In genomic region chr17:70795196-70795595, GRCm38 (mm10) we compare ENCODE assay signal across 21 mouse cellular contexts. TPM values are rescaled to one million over a fixed set of nuclear protein-coding genes. Genes with fewer than 3 reads are reported as not detected.
A peak's percentile ranks its signal among the peaks of the same experiment; 100 is the strongest.
DNase-seq lines count a peak whose midpoint lies in the region; ATAC-seq and TF ChIP-seq lines count a peak whose summit lies in the region.
"Had no signal": no experiment of that assay in that cellular context is flagged by ENCODE, and none has a peak within 500 bp of the region (broad histone marks: within the 10 kb centered on the region; RNA-seq: fewer than 3 reads in every experiment).

No protein-coding gene starts in this region.

- DNase-seq in heart, adult 11 months = peak; percentile 80
- DNase-seq in heart, adult 8-10 months (ENCODE audit: low spot score) = no peak
- DNase-seq in heart, postnatal 36 days = no peak
- DNase-seq in layer of hippocampus, adult 2 months (ENCODE audit: low spot score in 2 of 2) = no peak
- no peak for DNase-seq in layer of hippocampus, postnatal 10 days (ENCODE audit: low spot score in 2 of 2)
- no peak for DNase-seq in embryonic facial prominence, embryonic 10.5 days (ENCODE audit: low spot score)
- DNase-seq in urinary bladder, postnatal 4 days (ENCODE audit: low spot score in 2 of 2) = no peak
- DNase-seq: adrenal gland, adult 8-10 months; cerebellum, adult 11-12 months; gastrocnemius, adult 2 months; kidney, postnatal 25 days; liver, postnatal 0 days; lung, postnatal 14 days; thymus, adult 18-20 months; thymus, postnatal 36 days had no signal

- no peaks in the 10 kb centered on the region for H3K36me3 ChIP-seq in heart, embryonic 15.5 days
- no peaks in the 10 kb centered on the region for H3K36me3 ChIP-seq in embryonic facial prominence, embryonic 10.5 days (replicated peaks)
- H3K36me3 ChIP-seq: embryonic facial prominence, embryonic 13.5 days; limb, embryonic 12.5 days had no signal

- H3K4me1 ChIP-seq in heart, embryonic 15.5 days (replicated peaks) = peaks cover 17% of the 10 kb centered on the region
- H3K4me1 ChIP-seq in embryonic facial prominence, embryonic 10.5 days = peaks cover 23% of the 10 kb centered on the region
- H3K4me1 ChIP-seq: limb, embryonic 12.5 days had no signal

- 0 out of 2 replicates have a peak, but pooled peaks cover 3% of the 10 kb centered on the region for H3K27me3 ChIP-seq in heart, embryonic 15.5 days
- H3K27me3 ChIP-seq in embryonic facial prominence, embryonic 10.5 days (replicated peaks; ENCODE audit: low read depth, poor library complexity, severe bottlenecking) = no peaks in the 10 kb centered on the region
- H3K27me3 ChIP-seq: embryonic facial prominence, embryonic 13.5 days; limb, embryonic 12.5 days had no signal

- H3K4me2 ChIP-seq in heart, embryonic 15.5 days = no peak overlapping the region
- H3K4me2 ChIP-seq: liver, embryonic 11.5 days had no signal

- 0 out of 2 replicates have a peak overlapping the region, but pooled peaks have one; percentile 49 for H3K27ac ChIP-seq in heart, embryonic 15.5 days
- H3K27ac ChIP-seq in layer of hippocampus, adult 2 months = peak overlapping the region; percentile 46
- H3K27ac ChIP-seq in embryonic facial prominence, embryonic 10.5 days (replicated peaks) = 0 out of 2 replicates have a peak overlapping the region, but pooled peaks have one; percentile 78

- intact Hi-C loops in heart, postnatal 36 days (cut with DNase I) = no loop called here

- no peak overlapping the region for H3K4me3 ChIP-seq in heart, embryonic 15.5 days
- H3K4me3 ChIP-seq in layer of hippocampus, adult 2 months = no peak overlapping the region
- no peak overlapping the region for H3K4me3 ChIP-seq in embryonic facial prominence, embryonic 10.5 days
- H3K4me3 ChIP-seq: limb, embryonic 12.5 days had no signal

- TF ChIP-seq CTCF in layer of hippocampus, adult 2 months (conservative IDR thresholded peaks at IDR 0.05) = no peak

- no peaks in the 10 kb centered on the region for H3K9me3 ChIP-seq in heart, embryonic 15.5 days (replicated peaks)
- H3K9me3 ChIP-seq in embryonic facial prominence, embryonic 10.5 days = no peaks in the 10 kb centered on the region
- H3K9me3 ChIP-seq: embryonic facial prominence, embryonic 13.5 days; limb, embryonic 12.5 days had no signal

- WGBS in heart, embryonic 15.5 days = 38% methylated on average over 4 of the region's 4 CpGs
- WGBS in embryonic facial prominence, embryonic 10.5 days = 70% methylated on average over 4 of the region's 4 CpGs

- no peak for ATAC-seq in heart, embryonic 15.5 days (replicated peaks; ENCODE audit: insufficient number of reproducible peaks, insufficient read depth, low FRiP score, low read depth)
- ATAC-seq: activated CD4-positive, CD25-positive, alpha-beta regulatory T cell, adult 4 months; forebrain, embryonic 14.5 days; liver, postnatal 0 days had no signal

- H3K9ac ChIP-seq in heart, embryonic 15.5 days = no peak overlapping the region
- H3K9ac ChIP-seq: limb, embryonic 12.5 days; liver, postnatal 0 days had no signal

RNA-seq across cellular contexts. Expression of gene Tgif1, which starts 58.1 kb away (rescaled TPM):
- 1 to 10 TPM; 2.8 to 4.8 (median 3.9) TPM for total RNA-seq in heart, adult 8-10 months (2022)
- polyA plus RNA-seq in heart, embryonic 15.5 days (2015; fragmentation: Nextera tagmentation; extraction: Ambion mirVana) = 19.6 and 28.1 TPM in 2 replicates
- 1 to 10 TPM; 5.3 to 7.2 TPM for total RNA-seq in heart, postnatal 36 days (2021)
- total RNA-seq in layer of hippocampus, adult 2 months (2021) = 1 to 10 TPM; 1.4 to 1.7 TPM
- total RNA-seq in layer of hippocampus, postnatal 10 days (2021) = 1 to 10 TPM; 2.6 to 3.9 TPM
- 110 and 112 TPM in 2 replicates for polyA plus RNA-seq in embryonic facial prominence, embryonic 10.5 days (2016; fragmentation: Nextera tagmentation; extraction: Ambion mirVana)
